Mouse (Mus musculus) right cerebral cortex, adult 2 months (tissue): ENCODE data around the gene Tcf25.

Source experiments
- DNase-seq, 2 experiments: peaks; one replicate each; pipeline ENCODE4 v3.0.0; 2021 to 2022; ENCODE audit warnings: low spot score in 2 of 2

Tcf25 gene

DNA sequence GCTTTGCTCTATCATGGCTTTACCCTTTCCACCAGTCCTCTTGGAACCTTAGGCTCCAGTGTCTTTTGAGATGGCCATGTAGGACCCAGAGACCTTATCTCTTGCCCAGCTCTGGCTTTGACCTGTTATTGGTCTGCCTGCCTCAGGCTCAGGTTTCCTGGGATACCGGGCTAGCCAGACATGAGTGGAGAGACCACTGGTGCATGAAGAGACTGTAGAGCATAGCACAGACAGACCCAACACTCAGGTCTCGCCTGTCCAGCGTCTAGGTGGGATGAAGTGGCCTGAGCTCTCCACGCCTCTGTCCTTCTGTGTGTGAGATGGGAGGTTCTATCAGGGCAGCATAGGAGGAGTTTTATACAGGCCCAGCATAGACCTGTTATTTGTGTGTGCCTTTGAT is 24.5 kb upstream of the Tcf25 start:
- DNase-seq: no peak

GRCm38 (mm10) chr8:123352118-123352517 is 21.4 kb upstream of the Tcf25 start:
- DNase-seq: no peak

GRCm38 (mm10) chr8:123352786-123353185 is 20.8 kb upstream of the Tcf25 start:
- DNase-seq: peak; percentile 49 to 50

DNA sequence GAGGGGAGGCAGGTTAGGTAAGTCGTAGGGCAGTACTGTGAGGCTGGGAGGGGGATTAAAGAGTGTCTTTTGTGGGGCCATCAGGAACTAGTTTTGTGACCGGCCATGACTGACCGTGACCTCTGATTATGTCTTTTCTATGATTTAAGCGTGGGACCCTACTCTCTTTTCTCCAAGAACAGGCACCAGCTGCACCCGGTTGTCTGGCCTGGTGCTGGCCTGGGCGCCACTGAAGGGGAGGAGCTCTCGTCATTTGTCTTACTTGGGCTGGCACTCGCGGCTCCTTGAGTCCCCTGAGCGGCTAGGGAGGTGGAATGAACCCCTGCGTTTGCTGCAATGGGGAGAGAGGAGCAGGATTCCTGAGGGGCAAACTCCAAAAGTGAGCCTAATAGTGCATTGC is 20.3 kb upstream of the Tcf25 start:
- DNase-seq: no peak

GRCm38 (mm10) chr8:123361082-123361739 is 12.3 kb upstream of the Tcf25 start:
- peak; percentile 90 to 93 for DNase-seq

DNA sequence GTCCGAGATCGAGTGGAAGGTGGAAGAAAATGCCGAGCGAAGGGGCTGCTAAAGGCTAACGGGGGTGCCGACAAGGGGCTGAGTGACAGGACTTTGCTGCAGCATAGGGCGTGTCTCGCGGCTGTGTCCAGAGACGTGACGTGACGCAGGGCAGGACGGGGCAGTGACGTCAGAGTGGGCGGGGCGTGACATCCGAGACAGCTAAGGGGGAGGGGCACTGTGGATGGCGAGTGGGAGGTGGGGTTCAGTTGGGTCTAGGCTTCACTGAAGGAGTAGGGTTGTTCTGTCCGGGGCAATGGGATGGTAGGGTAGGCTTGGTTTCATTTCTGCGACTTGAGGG is 656 bp downstream of the Tcf25 start:
- DNase-seq: peak; percentile 94

- no peak for DNase-seq
Measured at GRCm38 (mm10) chr8:123375701-123376100, 2.1 kb downstream of the Tcf25 start.

DNA sequence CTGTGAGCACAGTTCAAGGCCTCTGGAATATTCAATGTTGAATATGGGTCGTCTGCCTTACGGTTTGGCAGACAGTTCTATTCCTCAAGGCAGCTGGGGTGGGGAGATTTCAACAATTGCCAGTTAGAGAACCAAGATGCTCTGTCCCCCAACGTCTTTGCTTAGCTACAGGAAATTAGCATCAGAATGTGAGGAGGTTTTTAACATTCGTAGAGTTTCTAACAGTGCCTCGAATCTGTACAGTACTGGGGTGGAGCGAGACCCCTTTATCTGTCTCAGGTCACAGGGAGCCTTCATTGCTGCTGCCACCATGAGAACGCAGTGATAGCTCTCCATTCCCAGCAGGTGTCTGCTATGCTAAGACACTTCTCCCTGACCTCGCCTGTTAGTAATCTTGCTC is 2.6 kb downstream of the Tcf25 start:
- no peak for DNase-seq

DNA sequence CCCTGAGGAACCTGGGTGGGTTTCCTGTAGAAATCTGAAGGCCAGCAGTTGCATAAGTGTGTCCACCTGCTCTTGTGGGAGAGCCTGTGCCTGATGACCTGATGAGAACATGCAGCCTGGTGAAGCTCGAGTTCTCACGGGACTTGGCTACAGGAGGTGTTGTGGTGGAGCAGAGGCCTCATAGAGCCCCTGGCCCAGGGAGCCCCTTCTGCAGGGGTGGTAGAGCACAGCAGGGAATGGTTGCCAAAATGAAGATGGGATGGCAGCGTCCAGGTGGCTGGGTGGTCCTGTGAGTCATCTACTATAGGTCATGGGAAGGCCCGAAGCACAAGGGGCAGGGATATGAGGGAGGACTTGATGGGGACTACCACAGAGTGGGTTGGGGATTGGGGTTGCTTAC is 8.2 kb downstream of the Tcf25 start:
- DNase-seq: no peak

DNA sequence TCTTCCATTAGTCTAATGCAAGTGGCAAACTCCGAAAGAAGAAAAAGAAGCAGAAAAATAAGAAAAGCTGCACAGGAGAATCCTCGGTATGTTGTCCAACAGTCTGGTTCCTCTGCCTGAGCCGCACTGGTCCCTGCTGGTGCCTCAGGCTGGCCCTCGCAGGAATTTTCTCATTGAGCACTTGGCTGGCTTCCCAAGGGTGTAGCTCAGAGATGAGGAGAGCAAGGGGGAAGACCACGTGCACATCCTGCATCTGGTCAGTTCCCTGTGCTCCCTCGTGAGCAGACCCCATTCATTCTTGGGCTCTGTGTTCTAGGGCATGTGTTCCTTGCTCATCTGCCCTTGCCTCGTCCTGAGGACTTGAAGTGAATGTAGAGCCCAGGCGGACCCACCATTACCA is 9.0 kb downstream of the Tcf25 start:
- DNase-seq: no peak

DNA sequence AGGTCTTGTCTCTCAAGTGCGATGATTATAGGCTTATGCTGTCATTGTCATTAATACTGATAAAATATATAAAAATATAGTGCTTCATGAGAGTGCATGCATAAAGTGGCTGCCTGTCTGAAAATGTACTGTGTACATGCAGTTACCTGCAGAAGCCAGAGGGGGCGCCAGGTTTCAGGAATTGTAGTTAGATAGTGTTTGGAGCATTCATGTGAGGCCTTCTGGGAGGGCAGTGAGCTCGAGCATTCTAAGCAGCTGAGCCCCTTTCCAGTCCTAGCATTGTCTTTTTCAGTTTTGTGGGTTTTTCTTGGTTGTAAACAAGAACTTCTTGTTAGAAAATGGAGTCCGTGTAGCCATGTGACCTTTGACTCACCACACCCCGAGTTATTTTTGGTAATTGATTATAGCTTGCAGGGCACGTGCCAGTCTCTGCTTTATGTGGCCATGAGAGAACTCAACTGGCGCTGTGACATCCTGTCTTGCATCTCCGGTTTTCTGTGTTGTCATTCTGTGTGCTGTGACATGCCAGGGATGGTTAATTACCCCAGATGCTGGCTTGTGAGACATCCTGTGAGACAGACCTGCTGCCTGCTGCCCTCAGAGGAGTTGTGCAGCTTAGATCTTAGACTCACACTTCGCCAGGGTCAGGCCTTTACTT is 11.5 kb downstream of the Tcf25 start:
- DNase-seq: no peak

DNA sequence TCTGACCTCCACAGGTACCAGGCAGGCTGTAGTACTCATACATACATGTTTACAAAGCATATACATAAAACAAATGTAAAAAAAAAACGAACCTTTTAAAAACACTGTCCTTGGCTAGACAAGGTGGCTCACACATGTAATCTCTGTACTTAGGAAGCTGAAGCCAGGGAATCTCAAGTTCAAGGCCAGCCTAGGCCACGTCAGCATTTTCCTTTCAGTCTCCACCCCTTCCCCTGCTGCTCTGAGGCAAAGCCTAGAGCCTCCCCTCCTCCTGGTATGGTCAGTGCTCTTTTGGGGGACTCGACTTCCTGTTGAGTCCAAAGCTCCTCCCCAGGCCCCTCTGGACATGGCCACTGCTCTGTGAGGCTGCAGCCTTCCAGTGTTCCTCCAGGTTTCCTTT is 13.5 kb downstream of the Tcf25 start:
- no peak for DNase-seq

- DNase-seq: no peak
Measured at GRCm38 (mm10) chr8:123387801-123388200, 14.2 kb downstream of the Tcf25 start.

GRCm38 (mm10) chr8:123389026-123389425 is 15.5 kb downstream of the Tcf25 start:
- no peak for DNase-seq

GRCm38 (mm10) chr8:123398308-123398707 is 24.8 kb downstream of the Tcf25 start:
- DNase-seq: no peak

DNA sequence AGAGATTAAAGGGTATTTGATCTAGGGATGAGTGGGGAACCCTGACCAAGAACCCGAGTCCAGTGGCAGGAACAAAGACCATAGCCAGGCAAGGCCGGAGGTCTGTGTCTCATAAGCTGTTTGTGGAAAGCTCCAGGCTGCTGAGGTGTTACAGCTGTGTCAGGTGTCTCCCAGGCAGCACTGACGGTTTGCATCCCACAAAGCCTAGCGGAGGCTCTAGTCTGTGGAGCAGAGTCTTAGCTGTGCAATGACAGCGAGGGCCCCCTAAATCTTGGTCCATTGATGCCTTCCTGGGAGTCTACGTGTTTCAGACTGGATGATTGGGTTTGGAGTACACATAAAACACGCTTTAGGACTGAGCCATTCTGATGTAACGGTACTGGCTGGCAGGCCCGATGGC is 28.4 kb downstream of the Tcf25 start:
- no peak for DNase-seq

DNA sequence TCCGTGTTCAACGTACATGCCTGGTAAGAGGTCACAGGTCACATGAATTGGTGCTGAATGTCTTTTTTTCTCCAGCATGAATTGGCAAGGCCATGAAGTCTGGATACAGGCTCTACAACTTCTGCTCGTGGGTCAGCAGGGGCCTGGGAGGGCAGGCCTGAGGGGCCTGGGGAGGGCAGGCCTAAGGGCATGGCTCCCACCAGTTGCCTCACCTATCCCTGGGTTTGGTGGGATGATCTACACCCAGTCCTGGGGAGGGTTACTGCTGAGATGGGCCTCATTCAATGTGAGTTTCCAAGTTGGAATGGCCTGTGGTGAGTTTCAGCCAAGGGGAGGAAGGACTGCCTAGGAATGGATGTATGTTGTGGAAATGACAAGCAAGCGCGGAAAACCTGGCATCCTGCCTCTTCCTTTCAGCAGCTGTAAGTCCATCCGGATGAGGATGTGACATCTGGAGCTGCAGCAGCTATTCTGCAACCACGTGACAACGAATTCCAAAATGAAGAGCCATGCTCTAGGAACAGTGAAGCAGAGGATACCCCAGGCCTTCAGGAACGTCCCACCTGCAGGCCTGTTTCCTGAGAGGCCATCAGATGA is 29.3 kb downstream of the Tcf25 start:
- DNase-seq: no peak

DNA sequence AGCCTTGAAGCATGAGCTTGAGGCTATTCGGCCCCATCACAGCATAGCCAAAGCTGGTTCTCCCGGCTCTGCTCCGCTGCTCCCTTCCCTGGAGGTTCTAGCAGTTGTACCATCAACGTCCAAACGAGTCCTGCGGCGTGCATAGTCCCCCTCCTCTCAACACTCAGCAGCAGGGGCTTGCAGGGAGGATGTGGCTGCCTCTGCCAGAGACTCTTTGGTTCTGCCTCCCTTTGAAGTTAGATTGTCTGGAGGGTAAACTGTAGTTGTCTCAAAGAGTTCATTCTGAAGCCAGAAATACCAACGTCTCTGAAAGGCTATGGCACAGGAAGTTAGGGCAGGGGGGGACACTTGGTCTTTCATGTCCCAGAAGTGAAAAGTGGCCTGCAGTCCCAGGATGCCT is 31.0 kb downstream of the Tcf25 start:
- no peak for DNase-seq

- peak; percentile 75 to 79 for DNase-seq
Measured at GRCm38 (mm10) chr8:123406786-123407185, 33.2 kb downstream of the Tcf25 start, which contains the start of gene Mc1r. Gene Mc1r (plus strand): TSS chr8:123407107.

DNA sequence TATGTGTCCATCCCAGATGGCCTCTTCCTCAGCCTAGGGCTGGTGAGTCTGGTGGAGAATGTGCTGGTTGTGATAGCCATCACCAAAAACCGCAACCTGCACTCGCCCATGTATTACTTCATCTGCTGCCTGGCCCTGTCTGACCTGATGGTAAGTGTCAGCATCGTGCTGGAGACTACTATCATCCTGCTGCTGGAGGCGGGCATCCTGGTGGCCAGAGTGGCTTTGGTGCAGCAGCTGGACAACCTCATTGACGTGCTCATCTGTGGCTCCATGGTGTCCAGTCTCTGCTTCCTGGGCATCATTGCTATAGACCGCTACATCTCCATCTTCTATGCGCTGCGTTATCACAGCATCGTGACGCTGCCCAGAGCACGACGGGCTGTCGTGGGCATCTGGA is 34.1 kb downstream of the Tcf25 start:
- DNase-seq: no peak

DNA sequence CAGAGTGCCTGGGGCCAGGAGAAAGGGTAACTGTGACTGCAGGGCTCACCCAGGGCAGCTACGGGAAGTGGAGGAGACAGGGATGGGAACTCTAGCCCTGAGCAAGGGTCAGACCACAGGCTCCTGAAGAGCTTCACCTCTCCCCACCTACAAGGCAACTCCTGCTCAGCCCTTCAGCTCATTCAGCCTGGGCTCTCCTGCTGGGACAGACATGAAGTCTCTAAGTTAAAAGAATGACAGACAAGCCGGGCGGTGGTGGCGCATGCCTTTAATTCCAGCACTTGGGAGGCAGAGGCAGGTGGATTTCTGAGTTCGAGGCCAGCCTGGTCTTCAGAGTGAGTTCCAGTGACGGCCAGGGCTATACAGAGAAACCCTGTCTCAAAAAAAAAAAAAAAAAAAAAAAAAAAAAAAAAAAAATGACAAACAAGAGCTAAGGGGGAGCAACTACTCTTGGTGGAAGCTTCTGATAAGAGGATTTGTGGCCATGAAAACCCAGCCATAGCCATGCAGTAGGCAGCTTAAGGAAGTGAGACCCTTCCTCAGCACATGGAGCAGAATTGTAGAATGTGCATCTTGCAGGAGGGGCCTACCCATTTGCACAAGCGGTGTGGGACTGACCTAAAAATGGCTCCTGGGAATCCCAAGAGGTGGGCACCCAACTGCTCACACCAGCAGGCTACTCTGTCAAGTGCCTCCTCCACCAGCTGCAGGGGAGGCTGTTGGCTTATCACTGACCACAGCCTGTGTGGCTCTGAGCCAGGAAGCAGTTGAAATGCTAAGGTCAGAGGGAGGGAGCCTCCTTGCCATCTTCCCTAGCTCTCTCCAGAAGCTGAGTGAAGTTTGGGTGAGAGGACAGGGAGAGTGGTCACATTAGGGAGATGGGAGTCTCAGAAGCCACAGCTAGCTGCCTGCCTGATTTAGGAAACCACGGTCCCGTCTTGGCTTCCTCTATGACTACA is 35.3 kb downstream of the Tcf25 start:
- no peak for DNase-seq

DNA sequence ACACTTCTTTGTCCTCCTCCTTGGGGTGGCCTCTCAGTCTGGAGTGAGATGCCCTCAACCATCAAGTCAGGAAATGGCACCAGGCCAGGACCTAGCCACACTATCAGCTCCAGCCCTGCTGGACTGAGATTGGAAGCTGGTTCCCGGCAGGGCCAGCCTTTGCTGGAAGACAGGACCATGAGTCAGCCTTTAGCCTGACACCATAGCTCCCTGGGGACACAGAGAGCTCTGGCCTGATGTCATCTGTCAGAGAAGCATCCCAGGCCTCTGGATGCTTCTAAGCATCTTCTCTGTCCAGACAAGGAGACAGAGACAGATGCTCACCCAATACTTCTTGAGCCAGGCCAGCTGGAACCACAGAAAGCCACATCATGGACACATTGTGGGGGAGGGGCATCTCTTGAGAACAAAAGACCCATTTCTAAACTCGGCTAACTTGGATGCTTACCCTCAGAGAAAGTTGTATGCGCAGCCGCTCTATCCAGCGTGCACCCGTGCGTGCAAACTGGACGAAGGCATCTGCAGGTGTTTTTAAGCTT is 36.6 kb downstream of the Tcf25 start:
- DNase-seq: no peak
